Mouse (Mus musculus) bone marrow, adult 2 months (tissue): Measurements from ENCODE around the gene Rras2. TPM values are rescaled to one million over a fixed set of nuclear protein-coding genes. Genes with fewer than 3 reads are reported as not detected.

Source experiments
- H3K27ac ChIP-seq: fragments of 200-500 bp; 2 replicates; pipeline ENCODE4 v1.5.1; 2012; ENCODE audit warnings: low read depth, mild to moderate bottlenecking, control low read depth, inconsistent platforms, low read length; ENCODE audit not compliant: control insufficient read depth, poor library complexity, insufficient read depth
- H3K4me1 ChIP-seq: fragments of 200-500 bp; 2 replicates; pipeline ENCODE4 v1.6.1; 2011; ENCODE audit warnings: low read length; ENCODE audit not compliant: control insufficient read depth, insufficient read depth
- H3K4me3 ChIP-seq: fragments of 200-500 bp; replicated peaks from 2 replicates; pipeline ENCODE3; 2011; ENCODE audit warnings: mild to moderate bottlenecking, low read depth, low read length, control low read depth; ENCODE audit not compliant: control insufficient read depth
- CTCF ChIP-seq: fragments of 200-500 bp; IDR thresholded peaks from 2 replicates; pipeline ENCODE4 v1.5.1; 2011; ENCODE audit warnings: low read length, control low read depth; ENCODE audit not compliant: control insufficient read depth, insufficient read depth
- POLR2A ChIP-seq: fragments of 200-500 bp; IDR thresholded peaks from 2 replicates; pipeline ENCODE4 v1.6.1; 2011; ENCODE audit warnings: low read depth, mild to moderate bottlenecking, control low read depth, low read length, borderline replicate concordance; ENCODE audit not compliant: control insufficient read depth
- WGBS: fragments of 180-500 bp; shearing (Covaris S2); methylation state at CpG from one replicate; pipeline ENCODE4 v1.1.7; 2018; 5-methylcytosine and 5-hydroxymethylcytosine counted together
- polyA plus RNA-seq: library from polyadenylated mRNA; stranded (reverse); fragments of >200 nt; gene quantifications from 2 replicates; pipeline ENCODE4 v1.2.4, GENCODE M21; 2011; ENCODE audit warnings: low replicate concordance; ENCODE audit not compliant: missing spikeins, insufficient read depth, insufficient read length

Gene Rras2
- polyA plus RNA-seq, 1 experiment: 11.5 TPM

- no peaks in the 10 kb centered on the region for H3K4me1 ChIP-seq
- no peak overlapping the region for H3K4me3 ChIP-seq
- TF ChIP-seq POLR2A (no peak), CTCF (no peak)
- 66% methylated on average over 5 of the region's 5 CpGs for WGBS
- H3K27ac ChIP-seq: no peak overlapping the region
Observed at GRCm38 (mm10) chr7:114004171-114004570, 113.4 kb downstream of the Rras2 start.

DNA sequence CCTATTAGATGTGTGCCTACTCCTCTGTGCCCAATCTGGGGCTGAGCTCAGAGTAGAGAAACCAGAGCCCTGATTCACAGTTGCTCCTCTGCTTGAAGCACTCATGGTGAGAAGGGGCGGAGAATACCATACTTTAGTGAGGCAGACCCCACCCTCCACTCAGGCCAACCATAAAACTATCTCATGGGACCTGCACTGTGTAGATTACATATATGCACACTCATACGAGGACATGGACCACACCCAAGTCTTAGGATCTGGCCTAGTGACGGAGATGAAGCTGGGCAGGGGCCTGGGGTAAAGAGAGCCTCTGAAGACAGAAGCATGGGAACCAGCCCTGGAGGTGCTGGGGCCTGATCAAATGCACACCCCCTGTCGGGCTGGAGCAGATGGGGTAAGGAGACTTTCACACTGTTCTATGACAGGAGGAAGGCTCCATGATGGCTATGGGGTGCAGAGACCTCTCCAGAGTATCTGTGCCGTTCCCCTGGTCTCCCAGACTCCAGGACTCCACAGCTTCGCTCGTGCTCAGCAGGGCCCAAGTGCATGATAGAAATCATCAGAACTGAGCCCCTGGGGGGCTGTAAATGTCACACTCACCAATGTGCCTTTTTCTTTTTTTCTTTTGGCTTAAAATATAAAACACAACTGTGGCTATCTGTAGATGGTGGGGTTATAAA is 119.8 kb downstream of the Rras2 start:
- Histone ChIP-seq H3K4me1 (no peaks in the 10 kb centered on the region), H3K27ac (no peak overlapping the region)
- 72% methylated on average over 7 of the region's 7 CpGs for WGBS

More for the DNA sequence above, 119.8 kb downstream of the Rras2 start:
- H3K4me3 ChIP-seq: no peak overlapping the region
- TF ChIP-seq CTCF (no peak), POLR2A (no peak)

Other genes with a start within 250 kb of the Rras2 start
- gene Copb1, start 136.9 kb upstream of the Rras2 start, polyA plus RNA-seq: 10.5 and 17.3 TPM in 2 replicates
- 60.1 and 73.8 TPM in 2 replicates for gene Psma1, start 158.3 kb upstream of the Rras2 start, polyA plus RNA-seq